Mouse (Mus musculus): Measurements from ENCODE around the gene Iglon5.

Iglon5 gene

DNA sequence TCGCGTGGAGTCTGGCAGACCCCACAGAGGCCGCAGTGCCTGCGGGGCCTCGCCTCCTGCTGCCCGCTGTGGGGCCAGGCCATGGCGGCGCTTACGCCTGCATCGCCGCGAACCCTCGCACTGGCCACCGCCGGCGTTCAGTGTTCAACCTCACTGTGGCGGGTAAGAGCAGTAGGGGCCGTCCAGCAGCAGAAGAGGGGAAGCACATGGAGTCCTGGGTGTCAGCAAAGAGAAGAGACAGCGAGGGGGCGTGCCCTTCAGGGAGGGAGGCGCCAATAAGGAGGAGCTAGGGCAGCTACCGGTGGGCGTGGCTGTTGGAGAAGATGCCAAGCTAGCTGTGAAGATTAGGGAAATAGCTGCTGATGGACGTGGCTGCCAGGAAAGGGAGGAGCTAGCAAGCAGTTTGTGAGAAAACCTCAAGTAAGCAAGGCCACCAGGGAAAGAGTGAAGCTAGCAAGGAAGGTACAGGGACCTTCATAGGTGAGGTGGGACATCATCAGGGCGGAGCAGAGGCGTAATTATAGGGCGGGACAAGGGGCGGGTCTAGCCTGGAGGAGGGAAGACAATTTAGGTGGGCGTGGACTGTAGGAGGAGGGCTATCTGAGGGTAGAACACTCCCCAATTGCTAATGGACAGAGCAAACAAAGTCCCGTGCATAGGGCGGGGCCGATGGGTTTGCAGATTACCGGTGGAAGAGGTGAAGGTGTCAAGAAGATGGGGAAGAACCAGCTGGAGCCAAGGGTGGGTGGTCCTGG is 24.4 kb downstream of the Iglon5 start:
- no peak for DNase-seq (ENCODE audit: low spot score)

DNA sequence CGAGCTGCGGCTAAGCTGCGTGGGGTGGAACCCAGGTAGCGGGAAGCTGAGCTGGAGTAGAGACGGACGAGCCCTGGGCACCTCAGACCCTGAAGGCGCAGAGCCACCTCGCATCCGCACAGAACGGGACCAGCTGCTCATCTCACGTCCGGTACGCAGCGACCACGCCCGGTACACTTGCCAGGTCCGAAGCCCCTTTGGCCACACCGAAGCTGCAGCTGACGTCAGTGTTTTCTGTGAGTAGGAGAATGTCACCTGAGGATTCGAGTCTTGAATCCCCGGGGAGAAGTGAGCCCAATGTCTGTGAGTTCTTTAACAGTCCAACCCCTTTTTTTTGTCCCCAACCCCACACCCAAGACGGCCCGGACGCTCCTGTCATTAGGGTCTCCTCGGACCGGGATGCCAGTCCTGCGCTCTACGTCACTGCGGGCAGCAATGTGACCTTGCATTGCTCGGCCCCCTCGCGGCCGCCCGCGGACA is 25.0 kb downstream of the Iglon5 start:
- DNase-seq (ENCODE audit: low spot score) = no peak

DNA sequence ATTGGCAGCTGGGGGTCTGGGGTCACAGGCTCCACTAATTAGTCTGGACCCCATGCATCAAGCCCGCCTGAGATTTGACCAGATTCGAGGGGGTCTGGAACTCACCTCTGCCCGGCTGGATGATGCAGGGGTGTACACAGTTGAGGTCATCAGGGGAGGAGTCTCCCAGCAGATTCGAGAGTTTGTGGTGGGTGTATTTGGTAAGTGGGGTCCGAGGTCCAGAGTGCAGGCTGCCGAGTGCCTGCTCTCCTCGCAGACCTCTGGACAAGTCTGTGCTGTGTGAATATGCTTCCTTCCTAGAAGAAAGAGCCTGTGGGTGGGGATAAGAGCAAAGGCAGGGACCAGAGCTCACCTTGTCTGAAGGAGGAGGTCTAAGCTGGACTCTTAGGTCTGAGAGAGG is 25.9 kb downstream of the Iglon5 start:
- no peak for DNase-seq (ENCODE audit: low spot score)

DNA sequence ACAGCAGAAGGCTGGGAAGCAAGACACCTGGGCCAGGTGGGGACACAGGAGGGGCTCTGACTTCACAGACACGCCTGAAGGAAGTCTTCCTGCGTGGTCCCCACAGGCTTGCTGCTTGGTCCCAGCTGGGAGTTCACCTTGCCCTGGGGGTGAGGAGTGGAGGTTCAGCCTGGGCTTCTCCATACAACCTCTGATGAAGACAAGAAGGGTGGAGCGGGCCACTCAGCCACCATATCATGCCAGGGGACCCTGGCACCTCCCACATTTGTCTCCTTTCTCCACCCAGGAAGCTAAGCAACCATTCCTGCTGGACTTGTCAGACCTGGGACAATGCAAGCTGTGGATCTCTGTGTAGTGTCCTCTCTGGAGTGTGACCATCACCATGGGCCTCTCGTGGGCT is 27.0 kb downstream of the Iglon5 start, which contains the start of gene Vsig10l:
Gene Vsig10l (plus strand): TSS at position 301 of the 400 bp plus-strand sequence.
- DNase-seq (ENCODE audit: low spot score) = no peak

DNA sequence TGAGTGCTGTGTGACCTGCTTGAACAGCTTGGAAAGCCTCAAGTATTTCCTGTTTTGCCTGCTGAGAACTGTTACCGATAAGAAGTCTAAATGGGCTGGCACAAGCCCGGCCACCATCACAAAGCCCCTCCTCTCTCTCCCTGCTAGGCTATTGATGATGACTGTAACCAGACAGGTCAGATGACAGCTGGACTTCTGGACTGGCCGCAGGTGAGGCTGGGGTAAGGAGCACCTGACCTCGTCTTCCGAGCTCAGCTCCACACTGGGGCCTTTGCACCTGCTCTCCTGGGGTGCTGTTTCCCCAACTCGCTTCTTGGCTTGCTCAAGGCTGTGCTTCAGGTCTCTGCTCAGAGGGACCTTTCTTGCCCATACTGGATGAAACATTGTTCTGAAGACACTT is 35.5 kb downstream of the Iglon5 start:
- DNase-seq (ENCODE audit: low spot score) = no peak

DNA sequence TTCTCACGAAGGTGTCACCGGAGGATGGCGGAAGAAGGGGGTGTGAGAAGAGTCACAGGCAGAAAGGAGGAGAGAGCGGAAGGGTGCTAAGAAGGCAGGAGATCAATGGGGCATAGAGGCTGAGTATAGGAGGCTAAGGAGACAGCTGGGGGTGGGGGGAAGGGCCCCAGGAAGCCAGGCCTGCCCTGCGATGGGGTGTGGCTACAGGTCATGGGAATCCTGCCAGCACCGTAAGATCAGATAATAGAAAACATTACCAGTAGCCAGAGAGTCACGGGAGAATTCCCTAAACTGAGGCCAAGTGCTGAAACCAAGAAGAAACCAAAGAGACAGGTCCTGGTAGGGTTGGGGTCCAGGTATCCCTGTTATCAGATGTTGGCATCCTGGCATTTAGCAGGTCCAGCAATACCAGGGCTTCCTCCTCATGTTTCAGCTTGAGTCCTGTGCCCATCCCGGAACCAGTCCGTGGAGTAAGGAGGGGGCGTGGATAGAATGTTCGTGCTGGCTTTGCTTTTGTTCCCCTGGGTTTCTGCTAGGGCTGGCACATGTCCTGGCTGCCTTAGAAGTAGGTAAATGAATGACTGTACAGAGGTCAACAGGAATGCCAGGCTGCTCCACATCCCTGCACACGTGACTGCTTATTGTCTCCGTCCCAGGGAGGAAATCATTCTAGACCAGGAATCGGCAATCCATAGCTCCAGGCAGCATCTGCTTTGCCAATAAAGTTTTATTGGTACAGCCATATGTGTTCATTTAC is 36.1 kb downstream of the Iglon5 start:
- DNase-seq (ENCODE audit: low spot score) = no peak

DNA sequence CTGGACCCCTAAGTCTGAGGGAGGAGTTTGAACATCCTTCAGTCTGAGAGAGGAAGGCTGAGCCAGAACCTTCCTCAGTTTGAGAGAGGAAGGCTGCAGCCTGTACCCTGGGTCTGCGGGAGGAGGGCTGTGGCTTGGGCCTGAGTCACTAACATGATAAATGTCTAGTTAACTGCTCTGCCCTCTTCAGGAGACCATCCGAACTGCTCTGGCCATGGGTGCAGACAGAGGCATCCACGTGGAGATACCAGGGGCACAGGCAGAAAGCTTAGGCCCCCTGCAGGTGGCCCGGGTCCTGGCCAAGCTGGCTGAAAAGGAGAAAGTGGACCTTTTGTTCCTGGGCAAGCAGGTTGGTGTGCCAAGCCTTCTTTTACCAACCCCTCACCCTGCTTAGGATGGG is 37.3 kb downstream of the Iglon5 start:
- no peak for DNase-seq (ENCODE audit: low spot score)

DNA sequence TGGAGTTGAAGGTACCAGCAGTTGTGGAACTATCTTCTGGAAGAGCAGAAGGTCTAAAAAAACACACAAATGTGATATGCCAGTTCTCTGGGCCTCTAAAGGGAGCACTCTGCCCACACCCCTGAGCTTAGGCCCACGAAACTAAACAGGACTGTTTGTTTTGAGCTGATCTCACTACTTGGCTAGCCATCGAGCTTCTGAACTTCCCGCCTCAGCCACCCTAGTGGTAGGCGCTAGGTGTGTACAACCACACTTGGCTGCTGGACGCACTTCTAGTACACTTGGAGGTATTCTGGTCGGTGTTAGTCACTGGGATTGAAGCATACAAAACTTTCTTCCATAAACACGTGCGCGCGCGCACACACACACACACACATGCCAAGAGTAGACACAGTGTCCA is 38.1 kb downstream of the Iglon5 start:
- DNase-seq (ENCODE audit: low spot score) = no peak

DNA sequence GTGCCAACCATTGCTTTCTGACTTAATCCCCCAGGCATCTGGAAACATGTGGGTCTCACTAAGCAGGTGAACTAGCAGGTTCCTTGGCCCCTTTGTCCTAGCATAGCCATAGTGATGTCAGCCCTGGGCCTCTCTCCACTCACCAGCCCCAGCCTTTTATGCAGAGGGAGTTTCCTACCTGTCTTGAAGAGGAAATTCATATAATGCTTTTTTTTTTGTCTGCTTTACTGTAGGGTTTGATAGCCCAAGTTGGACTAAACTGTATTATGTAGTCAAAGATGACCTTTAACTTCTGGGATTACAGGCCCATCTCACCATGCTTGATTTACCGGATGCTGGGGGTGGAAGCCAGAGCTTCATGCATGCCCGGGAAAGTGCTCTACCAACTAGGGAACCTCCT is 40.1 kb downstream of the Iglon5 start:
- no peak for DNase-seq (ENCODE audit: low spot score)

DNA sequence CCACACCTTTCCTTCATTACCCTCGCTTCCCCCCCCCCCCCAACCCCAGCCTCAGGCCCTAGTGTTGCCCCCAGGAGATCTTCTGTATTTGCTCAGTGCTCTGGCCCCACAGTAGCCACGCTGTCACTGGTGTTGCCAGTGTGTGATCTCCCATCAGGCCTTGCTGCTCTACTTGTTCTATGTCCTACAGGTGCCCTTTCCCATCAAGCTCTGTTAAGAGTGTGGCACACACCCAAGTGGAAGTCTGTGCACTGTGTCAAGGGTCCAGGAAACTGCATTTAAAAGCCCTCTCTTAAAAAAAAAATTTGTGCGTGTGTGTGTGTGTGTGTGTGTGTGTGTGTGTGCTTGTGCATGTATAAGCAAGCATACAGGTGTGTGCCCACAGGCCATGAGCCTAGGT is 41.6 kb downstream of the Iglon5 start:
- no peak for DNase-seq (ENCODE audit: low spot score)

DNA sequence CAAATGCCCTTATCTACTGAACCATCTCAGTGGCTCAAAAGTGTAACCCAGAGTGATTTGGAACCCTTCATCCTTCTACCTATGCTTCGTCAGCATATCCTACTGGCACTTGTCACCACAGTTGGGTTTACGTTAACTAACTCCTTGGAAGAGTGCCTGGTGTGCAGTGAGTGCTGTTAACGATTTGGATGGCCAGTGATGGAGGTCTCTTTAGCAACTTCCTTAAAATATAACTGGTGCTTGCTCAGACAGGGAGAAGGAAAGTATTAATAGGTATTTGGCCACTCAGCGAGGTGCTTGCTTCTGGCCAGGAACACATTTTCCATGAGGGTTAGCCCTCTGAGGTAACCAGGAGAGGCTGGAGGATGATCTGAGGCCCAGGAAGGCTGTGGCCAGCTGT is 42.1 kb downstream of the Iglon5 start:
- no peak for DNase-seq (ENCODE audit: low spot score)

DNA sequence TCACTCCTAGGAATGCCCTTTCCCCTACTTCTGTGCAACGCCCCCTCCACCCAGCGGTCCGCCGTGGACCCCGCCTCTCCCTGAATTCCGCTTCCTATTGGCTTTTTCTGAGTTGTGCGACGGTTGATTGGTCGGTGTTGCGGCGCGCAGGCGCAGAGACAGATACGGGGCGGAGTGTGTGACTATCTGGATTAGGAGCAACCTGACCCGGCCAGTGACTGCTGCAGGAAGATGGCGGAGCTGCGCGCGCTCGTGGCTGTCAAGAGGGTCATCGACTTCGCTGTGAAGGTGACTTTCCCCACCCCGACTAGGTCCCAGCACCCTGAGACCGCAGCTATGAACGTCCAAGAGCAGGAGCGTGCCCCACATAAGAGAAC is 46.0 kb downstream of the Iglon5 start, which contains the start of the genes Etfb and Gm45233:
Gene Etfb (plus strand): TSS at position 167 of the 377 bp plus-strand sequence.
Gene Gm45233 (plus strand): TSS at position 212 of the 377 bp plus-strand sequence.
- peak; percentile 81 for DNase-seq (ENCODE audit: low spot score)

DNA sequence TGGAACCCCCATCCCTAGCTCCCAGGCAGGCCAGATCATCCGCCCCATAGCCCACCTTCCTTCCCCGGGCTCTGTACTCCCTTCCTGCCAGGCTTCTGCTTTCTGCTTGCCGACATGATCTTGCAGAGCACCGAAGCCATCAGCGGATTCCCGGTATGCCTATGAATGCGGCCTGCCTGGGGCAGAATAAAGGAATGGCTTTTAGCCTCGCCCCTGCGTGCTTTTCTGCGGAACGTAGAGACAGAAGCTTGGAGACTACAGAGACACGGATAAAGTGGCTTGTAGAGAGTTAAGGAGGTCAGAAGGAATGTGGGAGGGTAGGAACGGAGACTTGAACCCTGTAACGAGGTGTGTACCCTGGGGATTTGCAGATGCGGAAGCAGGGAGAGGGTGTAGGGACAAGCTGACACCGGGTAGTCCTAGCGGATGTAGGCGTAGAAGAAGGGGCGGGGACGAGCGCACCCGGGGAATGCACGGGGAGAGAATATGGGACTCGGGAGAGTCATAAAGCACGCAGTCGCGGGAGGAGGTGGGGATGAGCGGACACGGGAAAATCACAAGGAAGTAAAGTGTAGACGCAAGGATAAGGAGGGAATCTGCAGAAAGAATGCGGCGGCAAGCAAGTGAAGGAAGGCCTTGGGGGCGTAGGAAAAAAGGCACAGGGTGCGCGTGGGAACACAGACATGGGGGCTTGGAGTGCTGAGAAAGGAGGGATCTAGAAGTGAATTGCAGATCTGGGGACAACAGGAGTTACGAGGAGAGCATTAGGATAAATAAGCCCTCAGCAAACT is 46.6 kb downstream of the Iglon5 start:
- DNase-seq (ENCODE audit: low spot score) = peak; percentile 27

DNA sequence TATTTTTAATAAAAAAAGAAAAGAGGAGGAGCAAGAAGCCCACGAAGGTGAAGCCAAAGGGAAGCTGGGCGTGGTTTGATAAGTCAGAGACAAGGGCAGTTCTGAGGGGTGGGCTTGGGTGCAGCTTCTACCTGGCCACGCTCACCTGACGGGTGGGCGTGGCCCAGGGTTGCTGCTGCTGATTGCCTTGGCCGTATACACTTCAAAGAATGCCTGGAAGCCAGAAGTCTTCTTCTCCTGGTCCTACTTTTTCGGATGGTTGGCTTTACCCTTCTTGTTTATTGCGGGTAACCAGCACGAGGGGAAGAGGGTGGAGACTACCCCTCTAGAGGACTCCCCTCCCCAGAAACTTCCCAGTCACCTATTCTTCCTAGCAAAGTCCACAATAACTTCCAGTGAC is 47.2 kb downstream of the Iglon5 start:
- no peak for DNase-seq (ENCODE audit: low spot score)

DNA sequence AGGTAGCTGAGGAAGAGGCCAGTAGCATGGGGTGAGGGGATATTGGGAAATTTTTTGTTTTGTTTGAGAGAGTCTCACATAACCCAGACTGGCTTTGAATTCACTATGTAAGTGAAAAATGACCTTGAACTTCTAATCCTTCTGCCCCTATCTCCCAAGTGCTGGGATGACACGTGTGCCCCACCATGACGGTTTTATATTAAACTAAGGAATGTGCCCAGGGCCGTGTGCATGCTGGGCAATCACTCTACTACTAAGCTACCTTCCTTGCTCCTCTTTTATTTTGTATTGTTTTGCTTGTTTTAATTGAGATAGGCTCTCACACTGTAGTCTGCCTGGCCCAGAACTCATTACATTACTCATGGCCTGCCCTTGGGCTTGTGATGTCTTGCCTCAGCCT is 48.8 kb downstream of the Iglon5 start:
- DNase-seq (ENCODE audit: low spot score) = no peak

DNA sequence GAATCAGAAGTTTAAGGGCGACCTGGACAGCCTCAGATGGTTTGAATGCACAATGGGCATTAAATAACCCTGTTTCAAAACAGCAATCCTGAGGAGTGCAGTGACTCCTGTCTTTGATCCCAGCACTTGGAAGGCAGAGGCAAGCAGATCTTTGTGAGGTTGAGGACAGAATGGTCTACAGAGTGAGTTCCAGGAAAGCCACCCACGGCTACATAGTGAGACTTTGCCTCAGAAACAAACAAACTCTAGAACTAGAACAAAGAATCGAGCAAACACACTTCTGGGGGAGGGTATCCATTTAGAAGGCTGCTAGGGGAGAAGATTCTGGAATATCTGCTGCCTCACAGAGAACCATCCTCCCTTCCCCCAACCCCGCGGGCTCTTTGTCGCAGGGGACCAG is 49.4 kb downstream of the Iglon5 start, which contains the start of gene Cldnd2:
Gene Cldnd2 (plus strand): TSS at position 301 of the 400 bp plus-strand sequence.
- DNase-seq (ENCODE audit: low spot score) = no peak

DNA sequence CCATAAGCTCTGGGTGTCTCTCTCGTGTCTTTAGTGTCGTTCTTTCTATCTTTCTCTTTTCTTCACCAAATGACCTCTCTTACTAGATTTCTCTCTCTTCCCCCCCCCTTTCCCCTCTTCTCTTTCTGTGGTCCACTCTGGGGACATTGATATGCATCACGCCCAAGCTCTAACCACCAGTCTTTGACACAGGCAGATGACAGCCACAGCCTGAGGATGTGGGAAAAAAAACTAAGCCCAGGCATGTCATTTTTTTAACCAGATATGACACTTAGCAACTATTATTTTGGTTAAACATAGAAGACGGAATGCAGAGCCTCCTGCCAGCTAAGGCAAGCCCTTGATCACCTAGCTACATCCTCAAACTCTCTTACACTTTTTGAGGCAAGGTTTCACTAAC is 51.3 kb downstream of the Iglon5 start:
- DNase-seq (ENCODE audit: low spot score) = no peak

DNA sequence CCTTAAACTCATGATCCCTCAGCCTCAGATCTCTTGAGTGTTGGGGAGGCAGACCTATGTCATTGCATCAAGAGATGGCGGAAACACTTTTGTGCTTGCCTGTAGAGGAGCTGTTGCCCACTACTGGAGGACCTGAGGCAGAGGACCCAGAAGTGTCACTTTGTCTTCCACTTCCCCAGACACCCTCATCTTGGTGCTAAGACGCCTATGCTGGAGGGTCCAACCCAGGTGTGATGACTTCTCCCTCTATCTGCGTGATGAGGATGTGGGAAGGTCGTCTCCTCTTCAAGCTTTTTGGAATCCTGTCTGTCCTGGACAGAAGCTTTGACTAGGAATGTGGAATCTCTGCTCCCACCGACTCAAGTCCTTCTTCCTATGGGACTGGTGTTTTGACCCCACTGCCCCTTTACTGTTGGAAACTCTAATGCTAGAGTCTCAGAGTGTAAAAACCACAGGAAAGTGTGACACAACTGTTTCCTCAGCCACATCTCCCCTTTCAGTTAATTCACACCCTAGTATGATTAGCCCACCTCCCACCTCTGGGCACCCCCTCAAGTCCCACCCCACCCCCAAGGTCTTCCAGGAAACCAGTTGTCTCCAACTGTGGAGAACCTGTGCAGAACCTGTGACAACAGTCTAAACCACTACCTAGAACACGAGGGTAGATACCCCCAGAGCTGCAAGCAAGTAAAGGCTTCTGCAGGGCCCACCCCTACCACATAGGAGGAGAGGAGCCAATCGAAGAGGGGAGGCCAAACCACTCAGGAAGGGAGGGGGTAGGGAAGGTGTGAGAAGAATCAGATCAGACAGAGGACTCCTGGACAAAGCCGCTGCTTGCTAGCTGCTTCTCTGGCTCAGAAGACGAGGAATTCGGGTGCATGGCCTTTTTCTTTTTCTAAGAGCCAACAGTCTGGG is 53.3 kb downstream of the Iglon5 start, which contains the start of gene Nkg7:
Gene Nkg7 (plus strand): TSS at position 733 of the 915 bp plus-strand sequence.
- DNase-seq (ENCODE audit: low spot score) = no peak

DNA sequence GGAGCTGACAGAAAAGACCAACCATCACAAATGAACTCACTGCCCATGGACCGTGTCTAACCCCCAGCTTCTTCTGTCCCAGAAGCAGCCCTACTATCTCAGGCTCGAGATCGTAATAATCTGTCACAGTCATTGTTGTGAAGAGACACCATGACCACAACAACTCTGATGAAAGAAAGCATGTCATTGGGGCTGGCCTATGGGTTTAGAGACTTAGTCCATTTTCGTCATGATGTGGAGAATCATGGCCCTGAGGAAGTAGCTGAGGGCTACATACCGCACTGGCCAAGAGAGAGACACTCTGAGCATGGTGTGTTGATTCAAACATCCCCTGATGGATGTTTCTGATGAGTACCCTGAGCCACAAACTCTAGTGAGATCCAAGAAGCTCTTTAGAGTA is 55.2 kb downstream of the Iglon5 start:
- no peak for DNase-seq (ENCODE audit: low spot score)

DNA sequence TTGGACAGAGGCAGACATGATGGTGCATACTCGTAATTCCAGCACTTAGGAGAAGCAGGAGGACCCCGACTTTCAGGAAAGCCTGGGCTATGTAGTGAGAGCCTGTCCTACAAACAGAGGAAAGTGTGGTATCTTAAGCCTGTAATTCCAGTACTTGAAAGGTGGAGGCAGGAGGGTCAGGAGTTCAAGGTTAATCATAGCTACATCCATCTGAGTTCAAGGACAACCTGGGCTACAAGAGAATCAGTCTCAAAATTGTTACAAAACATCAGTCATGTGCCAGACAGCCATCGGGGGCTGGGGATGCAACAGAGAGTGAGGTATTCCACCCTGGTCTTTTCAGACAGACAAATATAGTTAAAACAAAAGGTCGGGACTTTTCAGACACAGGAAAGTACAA is 57.0 kb downstream of the Iglon5 start:
- DNase-seq (ENCODE audit: low spot score) = no peak

DNA sequence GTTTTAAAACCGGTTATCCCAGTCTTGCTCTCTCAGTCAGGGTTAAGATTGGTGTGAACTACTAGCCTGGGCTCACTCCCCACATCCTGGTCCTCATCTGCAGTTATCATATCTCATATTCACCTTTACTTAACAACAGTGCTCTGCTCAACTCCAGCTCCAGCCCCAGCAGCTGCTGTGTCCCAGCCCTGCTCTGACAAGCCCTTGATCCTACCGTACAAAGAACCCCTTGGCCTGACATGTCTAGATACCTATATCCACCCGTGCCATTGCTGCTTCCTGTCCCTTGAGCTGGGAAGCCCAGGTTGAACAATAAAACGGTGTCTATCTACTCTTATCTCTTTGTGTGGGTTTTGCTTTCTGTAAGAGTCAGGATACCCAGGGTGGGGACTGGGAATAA is 60.4 kb downstream of the Iglon5 start:
- DNase-seq (ENCODE audit: low spot score) = no peak

All from layer of hippocampus, adult 9-10 months (tissue).